Mouse (Mus musculus) v-Abl transformed pro-B cells (cell line): Measurements from ENCODE around the gene Emcn.

Source experiments
- in situ Hi-C, 2 experiments: fragments of 400-800 bp; cut with MboI; formaldehyde crosslinking; loops; one replicate each; pipeline ENCODE4 v1.15.1; 2025; ENCODE audit not compliant: unreplicated experiment in 2 of 2

The Emcn gene

GRCm38 (mm10) chr3:137382311-137382710 is 41.4 kb downstream of the Emcn start:
- in situ Hi-C loops, result loop anchor here in 1 of 2 experiments (25.0 kb wide), 1 partner anchor 1220 kb away; no protein-coding TSS in a partner anchor

- in situ Hi-C loops, result loop anchor here in 1 of 2 experiments (25.0 kb wide), 1 partner anchor 1233 kb away; no protein-coding TSS in a partner anchor
These were observed 54.7 kb downstream of the Emcn start for GRCm38 (mm10) chr3:137395588-137395987.

- in situ Hi-C loops, result loop anchor here (5.0 to 25.0 kb wide), 3 partner anchors 753 to 1523 kb away; partner anchors contain the start of genes Bank1 (in 1 of the 2) and Ppp3ca (in 1 of the 2)
These were observed 74.7 kb downstream of the Emcn start for GRCm38 (mm10) chr3:137415451-137416086.

- in situ Hi-C loops, result loop anchor here (5.0 to 25.0 kb wide), 3 partner anchors 756 to 1526 kb away; partner anchors contain the start of genes Bank1 (in 1 of the 2) and Ppp3ca (in 1 of the 2)
These were observed 77.8 kb downstream of the Emcn start for GRCm38 (mm10) chr3:137418636-137419035.

- in situ Hi-C loops, result loop anchor here in 1 of 2 experiments (10.0 kb wide), 1 partner anchor 1545 kb away; no protein-coding TSS in a partner anchor
These were observed 88.6 kb downstream of the Emcn start for GRCm38 (mm10) chr3:137429516-137429915.

GRCm38 (mm10) chr3:137464902-137465629 is 124.2 kb downstream of the Emcn start:
- in situ Hi-C loops, result no loop called here

- in situ Hi-C loops, result no loop called here
These were observed 125.1 kb downstream of the Emcn start for GRCm38 (mm10) chr3:137465953-137466352.

- in situ Hi-C loops, result no loop called here
These were observed 125.9 kb downstream of the Emcn start for GRCm38 (mm10) chr3:137466766-137467165.

- in situ Hi-C loops, result no loop called here
These were observed 126.5 kb downstream of the Emcn start for GRCm38 (mm10) chr3:137467386-137467785.

GRCm38 (mm10) chr3:137472145-137472544 is 131.3 kb downstream of the Emcn start:
- in situ Hi-C loops, result no loop called here

- in situ Hi-C loops, result no loop called here
These were observed 139.0 kb downstream of the Emcn start for GRCm38 (mm10) chr3:137479761-137480339.

GRCm38 (mm10) chr3:137481157-137481556 is 140.3 kb downstream of the Emcn start:
- in situ Hi-C loops, result no loop called here
